Mouse (Mus musculus) intestine, embryonic 14.5 days (tissue): ENCODE results near the gene Gigyf1. TPM values are rescaled to one million over a fixed set of nuclear protein-coding genes. Genes with fewer than 3 reads are reported as not detected.

Experiments
- ATAC-seq: fragments of 200-750 bp; cut with Nextera tagmentation; replicated peaks from 2 replicates; pipeline ENCODE4 v1.8.0; 2017; ENCODE audit warnings: low read depth, moderate number of reproducible peaks, moderate TSS enrichment, moderate library complexity; ENCODE audit not compliant: low FRiP score, low TSS enrichment
- DNase-seq: peaks from one replicate; pipeline ENCODE4 v3.0.0-alpha.2; 2018; ENCODE audit warnings: low spot score
- H3K27ac ChIP-seq: fragments of 300-500 bp; sonication (generic); 2 replicates; pipeline ENCODE4 v1.5.1; 2014; ENCODE audit warnings: low read depth, mild to moderate bottlenecking, control low read depth
- H3K27me3 ChIP-seq: fragments of 300-500 bp; sonication (generic); replicated peaks from 2 replicates; pipeline ENCODE4 v1.6.1; 2014; ENCODE audit warnings: low read length, control low read depth; ENCODE audit not compliant: control insufficient read depth, insufficient read depth
- H3K36me3 ChIP-seq: fragments of 300-500 bp; sonication (generic); 2 replicates; pipeline ENCODE4 v1.6.1; 2014; ENCODE audit warnings: low read length, control low read depth; ENCODE audit not compliant: control insufficient read depth, insufficient read depth
- H3K4me1 ChIP-seq: fragments of 300-500 bp; sonication (generic); replicated peaks from 2 replicates; pipeline ENCODE4 v1.6.1; 2014; ENCODE audit warnings: low read length, control low read depth, mixed read lengths; ENCODE audit not compliant: control insufficient read depth, insufficient read depth
- H3K4me2 ChIP-seq: fragments of 300-500 bp; sonication (generic); 2 replicates; pipeline ENCODE4 v1.6.1; 2014; ENCODE audit warnings: low read length
- H3K4me3 ChIP-seq: fragments of 300-500 bp; sonication (generic); 2 replicates; pipeline ENCODE4 v1.5.1; 2014; ENCODE audit warnings: low read depth, low read length, control low read depth, mixed read lengths
- H3K9ac ChIP-seq: fragments of 300-500 bp; sonication (generic); 2 replicates; pipeline ENCODE4 v1.6.1; 2014; ENCODE audit warnings: mild to moderate bottlenecking, low read length
- H3K9me3 ChIP-seq: fragments of 300-500 bp; sonication (generic); 2 replicates; pipeline ENCODE4 v1.6.1; 2016; ENCODE audit warnings: low read length, control low read depth; ENCODE audit not compliant: control insufficient read depth
- WGBS: fragments of 180-500 bp; shearing (Covaris S2); extraction: QIAGEN DNeasy Blood & Tissue Kit; methylation state at CpG from one replicate; pipeline ENCODE4 v1.1.7; 2014; 5-methylcytosine and 5-hydroxymethylcytosine counted together
- microRNA-seq: library from miRNA; unstranded; fragments of <30 nt; microRNA quantifications from one replicate; pipeline ENCODE4, GENCODE M21; 2016
- polyA plus RNA-seq: library from polyadenylated mRNA; unstranded; fragments of >200 nt; fragmentation: Nextera tagmentation; extraction: Ambion mirVana; gene quantifications from 2 replicates; pipeline ENCODE4 v1.2.1, GENCODE M21; 2014

Gene Gigyf1
- polyA plus RNA-seq, 1 experiment from 2014 or later = 12.1 TPM

DNA sequence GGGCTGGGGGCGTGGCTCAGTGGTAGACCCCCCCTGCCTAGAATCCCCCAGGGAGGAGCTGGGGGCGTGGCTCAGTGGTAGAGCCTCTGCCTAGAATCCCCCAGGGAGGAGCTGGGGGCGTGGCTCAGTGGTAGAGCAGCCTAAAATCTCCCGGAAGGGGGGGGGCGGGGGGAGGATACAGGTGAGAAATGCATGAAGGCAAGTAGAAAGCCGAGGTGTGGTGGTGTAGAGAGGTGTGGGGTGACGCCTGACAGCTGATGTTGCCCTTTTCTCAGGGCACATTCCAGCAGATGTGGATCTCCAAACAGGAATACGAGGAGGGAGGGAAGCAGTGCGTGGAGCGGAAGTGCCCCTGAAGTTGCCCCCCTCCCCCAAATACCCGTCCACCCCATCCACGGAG, 50.7 kb downstream of the Gigyf1 start:
- Histone ChIP-seq H3K9ac (no peak overlapping the region), H3K4me1 (0 out of 2 replicates have a peak, but pooled peaks cover 2% of the 10 kb centered on the region), H3K27ac (no peak overlapping the region), H3K4me3 (no peak overlapping the region), H3K27me3 (no peaks in the 10 kb centered on the region), H3K9me3 (no peaks in the 10 kb centered on the region), H3K4me2 (no peak overlapping the region), H3K36me3 (no peaks in the 10 kb centered on the region)
- WGBS = 66% methylated on average over 12 of the region's 12 CpGs
- ATAC-seq (no peak), DNase-seq (no peak)

DNA sequence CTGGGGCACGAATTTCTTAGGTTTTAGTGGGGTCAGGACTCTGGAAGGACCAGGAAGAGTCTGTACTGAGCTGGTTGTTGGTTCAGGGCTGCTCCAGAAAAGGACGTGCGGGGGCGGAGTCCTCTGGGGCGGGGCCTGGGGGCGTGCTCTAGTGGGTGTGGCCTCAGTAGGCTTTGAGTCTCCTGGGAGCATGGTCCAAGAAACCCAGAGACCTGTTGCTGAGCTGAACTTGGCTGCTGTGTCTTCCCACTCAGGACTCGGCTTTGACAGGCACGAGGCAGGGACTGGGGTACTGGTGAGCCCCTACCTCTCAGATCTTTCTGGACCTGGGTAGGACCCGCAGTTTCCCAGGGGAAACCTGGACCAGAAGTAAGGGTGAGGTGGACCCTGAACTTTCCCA, 51.3 kb downstream of the Gigyf1 start, which contains the start of gene Tfr2:
TSS of gene Tfr2 (plus strand) at position 176 of the 400 bp plus-strand sequence.
- no peaks in the 10 kb centered on the region for H3K36me3 ChIP-seq
- no peak within 1 kb of the TSS for H3K4me2 ChIP-seq
- H3K27me3 ChIP-seq = peaks cover 5% of the 10 kb centered on the region; the same call in 1 of the 2 replicates
- H3K9me3 ChIP-seq = no peaks in the 10 kb centered on the region
- 23% methylated on average over 9 of the region's 9 CpGs for WGBS
- H3K27ac ChIP-seq = no peak within 1 kb of the TSS
- H3K4me1 ChIP-seq = 0 out of 2 replicates have a peak, but pooled peaks cover 2% of the 10 kb centered on the region
- H3K9ac ChIP-seq = no peak within 1 kb of the TSS
- ATAC-seq (no peak; the same call in 1 of the 2 replicates), DNase-seq (peak; percentile 72)
- no peak within 1 kb of the TSS for H3K4me3 ChIP-seq

- no peak overlapping the region for H3K4me2 ChIP-seq
- H3K27ac ChIP-seq = no peak overlapping the region
- 0 out of 2 replicates have a peak, but pooled peaks cover 2% of the 10 kb centered on the region for H3K4me1 ChIP-seq
- no peaks in the 10 kb centered on the region for H3K9me3 ChIP-seq
- H3K4me3 ChIP-seq = no peak overlapping the region
- H3K36me3 ChIP-seq = no peaks in the 10 kb centered on the region
- WGBS = 52% methylated on average over 7 of the region's 7 CpGs
- no peak for DNase-seq
- H3K9ac ChIP-seq = no peak overlapping the region
- peaks cover 5% of the 10 kb centered on the region; the same call in 1 of the 2 replicates for H3K27me3 ChIP-seq
- no peak for ATAC-seq
Measured at GRCm38 (mm10) chr5:137570181-137570580, 51.8 kb downstream of the Gigyf1 start.

DNA sequence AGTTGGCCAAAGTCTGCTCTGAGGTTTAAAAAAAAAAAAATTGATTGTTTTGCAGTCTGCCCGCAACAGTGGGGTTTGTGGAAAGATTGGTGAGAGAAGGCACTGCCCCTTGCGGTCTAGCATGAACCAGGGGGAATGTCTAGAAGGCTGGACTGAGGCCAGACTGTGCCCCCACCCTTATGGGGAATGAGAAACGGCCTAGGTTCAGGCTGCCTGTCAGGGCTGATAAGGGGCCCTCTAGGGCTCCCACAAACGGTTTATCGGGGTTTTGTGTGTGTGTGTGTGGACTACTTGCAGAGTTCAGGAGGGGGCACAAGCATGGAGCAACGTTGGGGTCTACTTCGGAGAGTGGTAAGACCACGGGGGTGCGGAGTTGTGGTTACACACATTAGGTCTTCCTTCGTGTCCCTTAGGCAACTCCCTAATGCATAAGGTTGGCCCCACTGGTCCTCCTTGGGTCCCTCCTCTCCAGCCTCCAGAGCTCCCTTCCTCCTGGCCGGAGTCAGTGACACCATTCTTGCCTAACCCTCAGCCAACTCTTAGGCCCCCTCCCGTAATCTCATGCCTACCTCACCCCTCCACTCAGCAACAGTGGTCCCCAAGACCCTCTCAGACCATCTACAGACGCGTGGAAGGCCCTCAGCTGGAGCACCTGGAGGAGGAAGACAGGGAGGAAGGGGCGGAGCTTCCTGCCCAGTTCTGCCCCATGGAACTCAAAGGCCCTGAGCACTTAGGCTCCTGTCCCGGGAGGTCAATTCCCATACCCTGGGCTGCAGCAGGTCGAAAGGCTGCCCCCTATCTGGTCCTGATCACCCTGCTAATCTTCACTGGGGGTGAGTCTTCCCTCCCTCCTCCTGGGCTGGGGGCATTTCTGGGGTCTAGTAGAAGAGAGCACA, 52.6 kb downstream of the Gigyf1 start:
- Histone ChIP-seq H3K4me3 (no peak overlapping the region), H3K9me3 (no peaks in the 10 kb centered on the region), H3K4me2 (no peak overlapping the region), H3K4me1 (0 out of 2 replicates have a peak, but pooled peaks cover 2% of the 10 kb centered on the region), H3K36me3 (no peaks in the 10 kb centered on the region), H3K27me3 (peaks cover 5% of the 10 kb centered on the region; the same call in 1 of the 2 replicates), H3K27ac (no peak overlapping the region), H3K9ac (no peak overlapping the region)
- DNase-seq (no peak), ATAC-seq (no peak)
- WGBS = 77% methylated on average over 17 of the region's 17 CpGs

DNA sequence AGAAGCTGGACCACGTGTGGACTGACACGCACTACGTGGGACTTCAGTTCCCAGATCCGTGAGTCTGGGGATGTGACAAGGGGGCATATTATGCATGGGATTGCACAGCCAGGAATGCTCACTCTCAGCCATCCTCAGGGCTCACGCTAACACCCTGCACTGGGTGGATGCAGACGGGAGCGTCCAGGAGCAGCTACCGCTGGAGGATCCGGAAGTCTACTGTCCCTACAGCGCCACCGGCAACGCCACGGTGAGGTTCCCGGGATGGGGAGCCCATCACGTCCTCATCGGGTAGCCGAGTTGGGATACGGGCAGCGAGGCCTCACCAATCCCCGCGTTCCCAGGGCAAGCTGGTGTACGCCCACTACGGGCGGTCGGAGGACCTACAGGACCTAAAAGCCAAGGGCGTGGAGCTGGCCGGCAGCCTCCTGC, 56.1 kb downstream of the Gigyf1 start:
- no peak; the same call in 1 of the 2 replicates for ATAC-seq
- H3K27ac ChIP-seq = no peak overlapping the region
- WGBS = 8% methylated on average over 26 of the region's 27 CpGs
- H3K4me2 ChIP-seq = peak overlapping the region; percentile 47
- H3K9me3 ChIP-seq = no peaks in the 10 kb centered on the region
- H3K4me3 ChIP-seq = peak overlapping the region; percentile 18
- H3K27me3 ChIP-seq = peaks cover 5% of the 10 kb centered on the region; the same call in 1 of the 2 replicates
- 0 out of 2 replicates have a peak, but pooled peaks cover under 1% of the 10 kb centered on the region for H3K4me1 ChIP-seq
- DNase-seq = no peak
- no peak overlapping the region for H3K9ac ChIP-seq
- no peaks in the 10 kb centered on the region for H3K36me3 ChIP-seq

Small RNA genes lying within 50 kb of the gene (microRNA-seq; reads per million reads assigned to microRNA genes)
- gene Mir6418 = 1.3 reads per million, percentile 13 among the genes with 10 or more reads in this experiment

Other genes with a start within 250 kb of the Gigyf1 start
- gene Ache, start 231.0 kb upstream of the Gigyf1 start, polyA plus RNA-seq = 11.7 and 13.6 TPM in 2 replicates
- 8.9 and 10.6 TPM in 2 replicates for gene Ufsp1, start 223.9 kb upstream of the Gigyf1 start, polyA plus RNA-seq
- 118 and 122 TPM in 2 replicates for gene Srrt, start 210.9 kb upstream of the Gigyf1 start, polyA plus RNA-seq
- gene Trip6, start 204.1 kb upstream of the Gigyf1 start, polyA plus RNA-seq = 73.3 and 77.7 TPM in 2 replicates
- gene Slc12a9, start 185.0 kb upstream of the Gigyf1 start, polyA plus RNA-seq = 7.9 and 9.5 TPM in 2 replicates
- 48.2 and 51.3 TPM in 2 replicates for gene Ephb4, start 168.4 kb upstream of the Gigyf1 start, polyA plus RNA-seq
- 0.90 and 0.93 TPM in 2 replicates for gene Zan, start 41.5 kb upstream of the Gigyf1 start, polyA plus RNA-seq
- gene Pop7, start 16.0 kb upstream of the Gigyf1 start, polyA plus RNA-seq = 58.8 and 65.1 TPM in 2 replicates
- 0.71 and 0.80 TPM in 2 replicates for gene Epo, start 14.7 kb downstream of the Gigyf1 start, polyA plus RNA-seq
- gene Gnb2, start 15.0 kb downstream of the Gigyf1 start, polyA plus RNA-seq = 390 and 430 TPM in 2 replicates
- 3.5 and 6.7 TPM in 2 replicates for gene Actl6b, start 35.0 kb downstream of the Gigyf1 start, polyA plus RNA-seq
- gene Tfr2, start 51.3 kb downstream of the Gigyf1 start, polyA plus RNA-seq = 0.34 and 0.38 TPM in 2 replicates
- gene Mospd3, start 82.5 kb downstream of the Gigyf1 start, polyA plus RNA-seq = 29.0 and 29.4 TPM in 2 replicates
- 112 and 126 TPM in 2 replicates for gene Pcolce, start 95.2 kb downstream of the Gigyf1 start, polyA plus RNA-seq
- gene Fbxo24, start 110.5 kb downstream of the Gigyf1 start, polyA plus RNA-seq = 0.11 and 0.28 TPM in 2 replicates
- 31.2 and 35.3 TPM in 2 replicates for gene Lrch4, start 110.6 kb downstream of the Gigyf1 start, polyA plus RNA-seq
- 9.2 and 10.1 TPM in 2 replicates for gene Gm20605, start 110.6 kb downstream of the Gigyf1 start, polyA plus RNA-seq
- 6.9 and 10.2 TPM in 2 replicates for gene Sap25, start 122.8 kb downstream of the Gigyf1 start, polyA plus RNA-seq
- 0.08 TPM in 1 of 2 replicates, not detected in the other for gene Irs3, start 127.2 kb downstream of the Gigyf1 start, polyA plus RNA-seq
- 16.0 and 16.4 TPM in 2 replicates for gene Agfg2, start 166.2 kb downstream of the Gigyf1 start, polyA plus RNA-seq
- gene Nyap1, start 223.1 kb downstream of the Gigyf1 start, polyA plus RNA-seq = 1.5 and 1.9 TPM in 2 replicates
- 121 and 125 TPM in 2 replicates for gene Tsc22d4, start 227.2 kb downstream of the Gigyf1 start, polyA plus RNA-seq